Mouse (Mus musculus) gastrocnemius, adult 8-10 months (tissue): ENCODE measurements around the gene Kcnq5. TPM values are rescaled to one million over a fixed set of nuclear protein-coding genes. Genes with fewer than 3 reads are reported as not detected.

Experiments used
- DNase-seq, 2 experiments: peaks; one replicate each; pipeline ENCODE4 v3.0.0; 2022; ENCODE audit warnings: low spot score in 2 of 2
- total RNA-seq, 4 experiments: library from RNA; stranded (reverse); gene quantifications; 2 replicates each; pipeline ENCODE4 v1.2.4; 2022

Gene Kcnq5
- 10 to 100 TPM; 12.2 to 28.9 (median 19.8) TPM for total RNA-seq

DNA sequence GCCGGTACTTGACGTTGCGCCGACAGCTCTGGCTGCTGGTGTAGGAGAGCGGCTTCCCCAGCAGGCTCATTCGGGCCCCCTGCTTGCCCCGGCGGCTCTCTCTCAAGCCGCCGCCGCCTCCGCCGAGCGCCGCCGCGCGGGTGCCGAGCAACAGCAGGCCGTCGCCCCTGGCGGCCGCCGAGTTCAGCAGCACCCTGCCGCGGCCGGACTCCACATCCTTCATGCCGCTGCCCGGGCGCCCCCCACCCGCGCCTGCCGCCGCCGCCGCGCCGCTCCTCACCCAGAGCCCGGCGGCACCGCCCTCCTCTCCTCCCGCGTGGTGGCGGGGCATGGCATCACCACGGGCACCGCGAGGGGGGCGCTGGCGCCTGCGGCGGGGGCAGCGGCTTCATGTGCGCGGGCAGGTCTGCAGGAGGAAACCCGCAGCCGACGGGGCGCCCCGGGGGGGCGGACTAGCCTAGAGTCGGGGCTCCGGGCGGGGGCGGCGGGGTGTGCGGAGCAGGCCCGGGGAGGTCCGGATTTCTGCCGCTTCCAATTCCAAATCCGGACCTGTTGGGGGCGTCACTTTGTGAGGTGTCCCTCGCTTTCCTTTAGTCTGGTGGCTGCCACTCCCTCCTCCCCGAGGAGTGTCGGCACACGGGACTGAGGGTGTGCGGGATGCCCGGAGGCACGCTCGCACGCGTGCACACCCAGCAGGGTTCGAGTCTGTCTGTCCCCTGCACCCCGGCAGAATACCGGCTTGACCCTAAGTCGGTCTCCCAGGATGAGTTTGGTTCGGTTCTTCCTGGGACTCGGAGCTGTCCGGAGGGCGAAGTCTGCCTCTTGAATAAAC is at the start of gene Kcnq5:
Kcnq5 (minus strand) TSS at position 692 of the 832 bp plus-strand sequence.
- peak; percentile 33 to 61 for DNase-seq

DNA sequence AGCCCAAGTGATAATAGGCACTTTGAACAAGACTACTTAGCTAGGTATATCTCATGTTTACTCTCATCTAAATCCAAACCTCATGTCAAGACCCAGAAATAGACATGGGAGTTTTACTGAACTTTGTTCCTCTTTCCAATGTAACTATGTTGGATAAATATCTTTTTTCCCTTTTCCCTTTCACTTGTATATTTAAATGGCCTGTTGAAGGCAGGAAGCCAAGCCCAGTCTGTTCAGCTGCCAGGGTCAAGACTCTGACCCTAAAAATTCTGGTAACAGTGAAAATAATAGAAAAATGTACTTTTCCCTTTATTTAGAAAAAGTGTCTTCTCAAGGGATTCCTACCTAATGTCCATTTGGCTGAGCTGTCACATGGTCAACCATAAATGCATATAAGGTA is 18.0 kb upstream of the Kcnq5 start:
- DNase-seq, result no peak

DNA sequence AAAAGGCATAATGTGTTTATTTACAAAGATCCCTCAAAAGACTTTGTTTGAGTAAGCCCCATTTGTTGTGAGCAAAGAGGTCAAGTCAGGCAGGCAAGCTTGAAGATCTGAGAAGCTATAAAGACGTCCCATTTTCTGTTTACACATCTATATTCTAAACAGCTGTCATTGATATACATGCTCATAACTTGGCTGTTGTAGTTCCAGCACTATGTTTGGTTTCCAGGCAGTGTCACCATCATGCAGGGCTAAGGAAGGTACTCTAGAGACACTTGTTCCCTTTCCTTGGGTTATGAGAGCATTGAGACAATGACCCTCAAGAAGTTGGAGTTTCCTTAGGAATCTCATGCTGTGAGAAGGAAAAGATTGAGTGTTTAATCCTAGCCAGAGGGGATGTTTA is 17.6 kb upstream of the Kcnq5 start:
- no peak for DNase-seq

DNA sequence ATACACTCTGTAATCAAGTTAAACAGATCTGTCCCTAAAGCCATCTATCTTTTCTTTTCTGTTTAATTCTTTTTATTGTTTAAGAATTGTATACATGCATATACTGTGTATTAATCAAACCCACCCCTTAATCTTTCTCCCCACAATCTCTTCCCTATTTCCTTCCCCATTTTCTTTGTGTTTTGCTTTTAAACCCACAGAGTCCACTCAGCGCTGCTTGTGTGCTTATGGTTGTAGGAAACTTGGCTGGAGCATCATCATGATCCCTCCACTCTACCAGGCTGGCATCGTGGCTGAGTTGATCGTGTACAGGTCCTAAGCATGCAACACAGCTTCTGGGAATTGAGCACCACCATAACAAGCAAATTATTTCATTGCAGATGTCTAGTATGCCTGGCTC is 12.3 kb upstream of the Kcnq5 start:
- no peak for DNase-seq

DNA sequence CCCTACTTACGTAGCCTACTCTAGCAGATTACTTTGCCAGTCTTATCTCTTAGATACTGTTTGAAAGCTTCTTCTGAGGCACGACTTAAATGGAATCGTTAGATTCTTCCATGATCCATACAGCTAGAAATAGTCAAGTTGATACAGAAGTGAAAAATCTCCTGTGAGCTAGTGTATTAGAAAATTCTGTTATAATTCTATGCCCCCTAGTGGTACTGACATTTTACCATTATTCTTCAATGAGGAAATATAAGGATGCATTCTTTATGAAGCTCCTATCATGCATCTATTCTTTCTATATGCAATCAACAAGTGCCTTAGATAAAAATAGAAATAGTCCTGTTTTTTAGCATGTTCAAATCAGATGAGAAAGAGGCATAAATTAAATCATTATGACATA is 5.4 kb upstream of the Kcnq5 start:
- DNase-seq, result no peak

DNA sequence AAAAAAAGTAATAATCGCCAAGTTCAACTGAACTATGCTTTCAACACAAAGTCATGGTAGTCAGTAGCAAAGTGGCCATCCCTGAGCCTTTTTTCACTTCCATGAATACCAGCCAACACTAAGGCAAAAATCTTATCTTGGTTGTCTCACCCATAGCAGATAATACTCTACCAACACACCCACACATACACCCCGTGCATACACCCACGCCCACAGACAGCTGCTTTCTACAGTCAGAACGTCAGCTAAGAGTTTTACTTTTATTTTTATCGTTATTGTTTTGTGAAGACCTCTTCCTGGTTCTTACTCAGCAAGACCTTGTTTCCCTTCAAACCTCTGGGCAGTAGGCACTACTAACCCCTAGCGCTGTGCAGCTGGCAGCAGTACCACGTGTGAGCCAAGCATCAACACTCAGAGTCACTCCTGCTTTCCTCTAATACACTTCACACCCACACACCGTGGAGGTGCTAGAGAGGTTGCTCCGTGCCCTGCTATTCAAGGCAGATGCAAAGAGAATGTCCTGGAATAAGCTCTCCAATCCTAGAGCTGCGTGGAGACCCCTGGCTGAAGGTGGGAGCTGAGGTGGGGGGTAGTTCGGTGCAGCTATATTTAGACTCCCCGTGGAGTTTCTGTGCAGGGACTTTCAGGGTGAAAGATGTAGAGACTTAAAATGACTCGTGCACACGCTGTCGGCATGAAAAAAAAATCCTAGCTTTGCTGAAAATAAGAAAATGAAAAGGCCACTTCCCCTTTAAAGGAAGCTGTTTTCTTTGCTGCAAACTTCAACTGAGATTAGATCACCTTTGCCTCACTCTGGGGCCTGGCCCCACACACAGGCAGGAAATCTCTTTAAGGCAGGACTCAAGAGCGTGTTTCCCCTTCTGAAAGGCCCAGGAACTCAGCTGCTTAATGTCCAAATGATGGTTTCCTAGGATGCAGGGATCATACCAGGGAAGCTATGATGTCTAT is 1.4 kb upstream of the Kcnq5 start:
- DNase-seq, result no peak

DNA sequence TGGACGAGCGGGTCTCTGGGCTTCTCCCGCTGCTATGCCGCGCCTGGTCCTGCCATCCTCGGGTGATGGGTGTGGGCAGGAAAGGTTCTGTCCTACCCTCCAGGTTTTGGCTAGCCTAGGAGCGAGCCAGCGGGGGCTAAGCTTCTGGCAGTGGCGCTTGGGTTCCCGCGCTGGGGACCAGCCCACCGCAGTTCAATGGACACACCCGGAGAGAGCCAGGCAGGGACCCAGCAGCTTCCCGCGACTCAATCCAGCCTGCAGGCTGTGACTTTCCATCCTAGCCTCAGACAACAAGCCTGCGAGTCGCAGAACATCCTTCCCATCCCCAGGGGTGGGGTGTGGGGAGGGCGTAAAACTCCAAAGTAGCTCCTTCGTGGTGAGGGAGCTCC is 335 bp upstream of the Kcnq5 start:
- no peak for DNase-seq

DNA sequence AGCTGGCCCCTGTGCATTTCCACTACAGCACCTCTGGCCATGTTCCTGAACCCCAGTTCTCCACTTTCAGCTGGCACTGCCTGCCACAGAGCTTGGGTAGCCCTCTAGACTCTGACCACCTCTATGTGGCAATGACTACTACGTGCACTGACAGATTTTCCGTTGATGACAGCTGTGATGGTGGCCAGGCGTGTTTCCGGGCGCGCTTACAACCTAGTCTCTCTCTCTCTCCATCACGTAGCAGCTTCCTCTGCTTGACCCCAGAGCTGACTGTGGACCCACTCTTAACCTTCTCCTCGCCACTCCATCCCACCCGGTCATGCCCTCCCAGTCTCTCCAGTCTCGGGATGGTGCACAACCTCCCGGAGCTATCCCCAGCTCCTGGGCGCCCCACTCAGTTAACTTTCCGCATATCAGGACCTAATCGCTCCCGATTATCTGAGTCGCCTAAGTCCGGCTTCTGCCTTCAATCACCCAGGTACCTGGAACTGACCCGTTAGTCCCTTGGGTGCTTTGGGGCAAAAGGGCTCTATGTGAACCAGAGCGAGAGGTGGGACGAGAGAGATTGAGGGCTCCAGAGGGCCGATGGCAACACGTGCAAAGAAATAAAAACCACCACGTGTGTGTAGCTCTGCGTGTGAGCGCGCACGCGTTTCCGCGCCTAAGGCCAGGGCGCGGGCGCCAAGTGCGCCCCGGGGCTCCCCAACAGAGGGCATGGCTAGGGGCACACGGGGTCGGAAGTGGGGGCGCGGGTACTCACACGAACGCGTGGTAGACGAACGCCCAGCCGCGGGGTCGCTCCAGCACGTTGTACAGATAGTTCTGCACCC is 1.1 kb downstream of the Kcnq5 start:
- peak in 1 of 2 experiments; percentile 6 for DNase-seq

DNA sequence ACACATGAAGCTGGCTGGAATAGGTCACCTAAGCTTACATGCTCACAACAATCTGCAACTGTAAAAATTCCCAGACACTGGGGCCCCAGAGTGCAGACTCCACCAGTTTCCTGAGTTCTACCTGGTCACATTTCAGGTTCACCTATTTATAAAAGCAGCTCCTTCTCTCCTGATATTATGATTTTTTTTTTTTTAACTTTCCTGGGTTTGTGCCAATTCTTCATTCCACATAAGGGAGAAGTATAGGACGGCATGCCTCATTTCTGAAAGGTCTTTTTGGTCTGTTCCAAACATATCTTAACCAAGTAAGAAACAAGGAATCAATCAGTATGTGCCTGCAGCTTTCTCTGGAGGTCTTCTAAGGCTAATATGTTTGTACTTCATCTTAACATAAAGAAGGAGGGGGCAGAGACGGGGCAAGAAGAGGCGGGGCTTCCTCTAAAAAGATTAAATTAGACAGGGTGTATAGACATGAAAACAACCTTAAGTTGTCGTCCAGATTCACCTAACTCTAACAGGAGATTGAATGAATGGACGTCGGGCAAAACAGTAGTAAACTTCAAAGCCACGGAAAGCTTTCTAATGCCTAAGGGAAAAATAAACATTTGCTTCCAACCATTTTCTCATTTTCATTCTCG is 2.0 kb downstream of the Kcnq5 start:
- no peak for DNase-seq

DNA sequence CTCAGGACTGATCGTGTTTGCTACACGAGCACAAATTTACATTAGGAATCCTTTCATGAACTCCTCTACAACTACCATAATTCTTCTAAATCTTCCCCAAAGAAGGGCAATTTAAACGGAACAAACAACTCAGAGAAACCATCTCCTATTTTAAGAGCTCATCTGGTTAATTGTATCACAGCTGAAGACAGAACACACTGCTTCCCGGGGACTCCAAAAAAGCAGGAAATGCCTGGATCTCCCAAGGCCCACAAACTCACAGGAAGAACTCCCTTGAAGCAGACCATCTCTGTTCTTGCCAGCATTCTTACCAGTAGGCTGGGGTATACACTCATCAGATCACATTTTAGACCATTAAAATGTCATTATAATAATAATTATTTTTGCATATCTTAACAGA is 3.7 kb downstream of the Kcnq5 start:
- no peak for DNase-seq

DNA sequence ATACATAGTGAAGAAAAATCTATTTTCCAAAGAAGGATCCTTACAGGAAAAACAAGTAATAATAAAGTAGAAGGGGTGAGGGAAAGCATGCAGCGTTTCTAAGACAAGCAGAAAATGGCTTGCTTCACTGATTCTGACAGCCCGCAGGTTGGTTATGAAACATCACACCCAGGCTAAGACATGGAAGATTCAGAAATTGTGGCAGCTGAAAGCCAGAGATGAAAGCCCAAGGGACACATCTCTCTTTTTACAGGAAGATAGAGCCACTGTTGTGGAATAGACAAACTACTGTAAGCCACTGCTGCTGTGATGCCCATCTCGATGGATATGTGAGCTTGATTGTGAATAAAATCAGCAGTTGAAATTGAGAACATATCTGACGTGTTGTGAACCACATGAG is 20.9 kb downstream of the Kcnq5 start:
- DNase-seq, result no peak

DNA sequence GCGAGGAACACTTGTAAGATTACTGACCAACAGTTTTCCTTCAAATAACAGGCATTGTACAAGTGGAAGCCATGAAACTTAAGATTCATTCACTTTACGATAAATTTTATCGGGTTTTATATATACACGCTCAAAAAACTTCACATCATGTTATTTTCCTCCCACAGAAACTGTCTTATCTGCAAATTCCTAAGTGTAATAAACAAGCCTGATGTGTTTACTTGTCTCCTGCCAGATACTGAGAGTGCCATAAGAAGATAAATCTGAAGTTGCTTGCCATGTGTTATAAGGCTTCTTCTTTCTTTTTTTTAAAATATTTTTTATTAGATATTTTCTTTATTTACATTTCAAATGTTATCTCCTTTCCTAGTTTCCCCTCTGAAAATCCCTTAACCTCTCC is 34.6 kb downstream of the Kcnq5 start:
- no peak for DNase-seq

DNA sequence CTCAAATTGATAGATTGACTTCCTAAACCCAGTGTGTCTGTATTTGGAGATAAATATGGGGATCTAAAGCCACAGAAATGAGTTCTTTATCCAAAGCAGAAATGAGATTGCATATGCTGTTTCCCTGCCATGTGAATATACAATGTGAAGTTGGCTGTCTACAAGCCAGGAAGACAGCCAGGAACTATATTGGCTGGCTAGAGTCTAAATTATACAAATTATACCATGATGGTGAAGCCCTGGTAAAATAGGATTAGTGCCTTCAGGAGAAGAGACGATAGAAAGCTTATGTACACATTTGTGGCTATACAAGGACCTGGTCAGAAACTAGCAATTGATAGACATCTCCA is 38.5 kb downstream of the Kcnq5 start:
- DNase-seq, result no peak

DNA sequence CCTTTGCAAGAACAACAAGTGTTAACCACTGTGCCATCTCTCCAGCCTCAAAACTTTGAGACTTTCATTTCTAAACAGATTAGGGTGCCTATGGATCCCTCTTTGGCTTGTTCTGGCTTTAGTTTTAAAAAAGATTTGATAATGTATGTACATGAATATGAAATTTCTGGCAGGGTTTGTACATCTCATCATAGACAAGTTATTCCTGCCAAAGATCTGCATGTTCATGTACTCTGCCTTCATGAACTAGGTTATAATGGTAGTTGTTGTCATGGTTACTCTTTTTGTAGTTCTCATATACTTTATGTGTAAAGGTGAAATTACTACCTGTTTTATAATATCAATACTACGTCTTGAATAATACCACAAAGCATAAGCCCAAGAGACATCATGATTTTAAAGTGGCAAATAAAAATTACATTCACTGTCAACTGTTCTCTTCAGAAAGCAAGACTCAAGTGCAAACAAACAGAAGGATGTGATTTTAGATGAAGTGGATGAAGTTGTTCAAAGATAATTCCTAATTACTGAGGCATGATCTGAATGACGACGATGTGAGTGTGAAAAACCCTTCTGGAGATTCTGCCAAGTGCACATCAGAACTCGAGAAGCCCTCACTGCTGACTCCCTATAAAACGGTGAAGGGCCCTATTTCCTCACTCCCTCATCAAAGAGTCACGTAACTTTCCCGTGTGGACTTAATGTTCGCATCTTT is 39.0 kb downstream of the Kcnq5 start:
- no peak for DNase-seq

DNA sequence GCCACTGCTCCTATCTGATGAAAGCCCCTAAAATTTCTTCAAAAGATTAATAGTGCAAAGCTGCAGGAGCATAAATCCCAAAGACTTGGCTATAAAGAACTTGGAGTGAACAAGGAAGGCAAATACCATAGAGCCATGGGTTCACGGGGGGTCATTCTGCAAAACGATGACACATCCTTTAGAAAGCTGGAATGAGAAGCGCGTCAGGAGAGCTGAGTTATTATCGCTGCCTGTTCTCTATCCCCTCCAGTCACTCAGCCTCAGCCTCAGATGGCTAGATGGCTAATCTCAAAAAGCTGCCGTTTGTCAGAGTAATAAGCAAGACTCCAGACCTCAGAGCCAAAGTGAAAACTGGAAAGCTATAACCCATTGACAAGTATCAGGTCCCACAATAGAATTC is 42.5 kb downstream of the Kcnq5 start:
- no peak for DNase-seq

DNA sequence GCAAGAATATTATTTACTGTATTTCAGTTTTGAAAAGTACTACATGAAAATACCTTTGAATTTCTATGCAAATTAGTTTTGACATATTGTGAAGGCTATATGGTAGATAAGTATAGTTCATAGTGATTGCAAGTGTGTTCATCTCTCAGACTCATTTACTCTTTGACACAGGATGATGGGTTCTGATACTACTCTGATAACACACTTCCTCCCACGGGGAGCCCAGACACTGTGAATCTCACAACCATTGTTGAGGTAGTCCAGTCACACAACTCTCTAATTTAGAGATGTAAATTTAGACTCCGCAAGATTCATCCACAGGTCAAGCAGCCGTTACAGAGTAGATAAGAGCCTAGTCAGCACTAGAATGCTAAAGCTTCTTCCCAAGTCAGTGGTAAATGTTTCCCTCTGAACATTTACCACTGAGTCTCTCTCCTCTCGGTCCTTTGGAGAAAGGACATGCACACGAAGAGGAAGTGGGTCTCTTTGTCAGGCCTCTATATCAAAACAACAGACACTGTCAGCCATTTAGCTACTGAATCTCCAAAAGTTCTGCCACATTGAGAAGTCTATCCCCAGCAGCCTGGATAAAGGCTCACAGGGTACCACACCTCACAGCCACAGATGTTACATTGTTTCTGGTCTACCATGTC is 65.5 kb downstream of the Kcnq5 start:
- no peak for DNase-seq

DNA sequence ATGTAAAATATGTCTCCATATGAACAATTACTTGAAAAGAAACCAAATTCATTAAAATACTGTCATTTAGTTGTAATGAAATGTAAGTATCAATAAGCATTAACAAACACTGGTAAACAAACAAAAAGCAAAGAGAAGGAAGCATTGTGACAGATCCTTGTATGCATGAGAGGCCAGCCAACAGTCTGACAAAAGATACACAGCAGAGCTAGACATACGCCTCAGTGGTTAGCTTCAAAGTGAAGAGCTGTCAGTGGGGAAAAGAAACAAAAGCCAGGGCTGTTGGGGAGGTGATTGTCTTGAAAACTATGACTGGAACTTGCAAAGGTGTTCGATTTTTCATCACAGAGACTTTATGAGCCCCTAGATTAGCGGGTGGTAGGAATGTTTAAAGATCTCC is 78.0 kb downstream of the Kcnq5 start:
- no peak for DNase-seq

DNA sequence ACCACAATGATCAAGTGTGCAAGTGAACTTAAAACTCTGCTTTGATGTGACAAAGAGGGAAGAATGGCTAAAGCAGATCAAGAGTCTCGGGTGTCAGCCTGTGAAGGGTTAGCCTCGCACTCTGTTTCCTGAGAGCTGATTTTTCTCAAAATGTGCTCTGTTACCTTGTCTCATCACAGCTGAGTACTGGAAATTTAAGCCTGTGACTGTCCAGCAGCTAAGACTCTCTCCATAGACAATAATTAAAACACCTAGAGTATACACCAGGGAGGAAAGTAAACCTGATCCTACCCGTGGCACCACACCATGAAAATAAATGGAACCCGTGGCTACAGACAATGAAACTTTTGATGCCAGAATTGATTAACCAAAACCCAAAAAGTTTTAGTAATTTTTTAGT is 90.9 kb downstream of the Kcnq5 start:
- no peak for DNase-seq

DNA sequence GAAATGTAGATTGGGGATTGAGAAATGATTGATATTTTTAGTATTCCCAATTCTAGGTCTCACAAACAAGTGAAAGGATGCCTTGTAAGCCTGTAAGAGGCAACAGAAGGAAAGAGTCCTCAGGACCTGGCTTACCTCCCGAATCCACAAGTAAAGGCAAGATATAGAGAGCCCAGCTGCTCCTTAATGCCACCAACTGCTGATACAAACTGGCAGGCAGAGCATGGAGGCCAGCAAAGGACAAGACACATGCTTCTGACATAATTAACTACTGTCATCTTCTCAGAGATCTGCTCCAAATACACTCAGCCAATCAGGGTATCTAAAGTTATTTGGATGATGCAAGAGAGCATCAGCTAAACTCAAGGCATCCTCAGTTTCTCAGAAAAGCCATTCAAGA is 93.3 kb downstream of the Kcnq5 start:
- no peak for DNase-seq

DNA sequence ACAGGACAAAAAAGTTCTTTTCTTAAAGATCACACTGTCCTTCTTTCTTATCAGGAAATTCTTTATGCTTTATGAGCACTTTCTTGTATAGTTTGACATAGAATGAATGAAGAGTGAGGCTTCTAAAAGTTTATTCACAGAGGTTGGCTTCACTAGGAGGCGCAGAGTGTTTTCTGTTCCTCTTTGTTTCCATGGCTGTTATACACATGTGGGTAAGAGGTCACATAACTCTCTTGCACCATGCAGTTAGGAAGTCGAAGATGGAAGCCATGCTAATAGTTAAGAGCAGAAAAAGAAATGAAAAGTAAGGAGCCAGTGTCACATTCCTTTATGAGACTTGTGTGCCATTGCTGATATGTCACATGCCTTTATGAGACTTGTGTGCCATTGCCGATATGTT is 105.3 kb downstream of the Kcnq5 start:
- no peak for DNase-seq
